Mouse (Mus musculus) ES-Bruce4 (cell line): Measurements from ENCODE around the gene Sfxn3.

ENCODE experiments used
- CTCF ChIP-seq: IDR thresholded peaks from one replicate; pipeline ENCODE4 v1.8.1; 2011; ENCODE audit warnings: low read depth, low read length
- EP300 ChIP-seq: IDR thresholded peaks from 2 replicates; pipeline ENCODE4 v1.6.1; 2011; ENCODE audit warnings: low read depth, low read length; ENCODE audit not compliant: insufficient read depth
- POLR2A ChIP-seq: IDR thresholded peaks from one replicate; pipeline ENCODE4 v1.8.1; 2011; ENCODE audit warnings: low read length; ENCODE audit not compliant: insufficient read depth

DNA sequence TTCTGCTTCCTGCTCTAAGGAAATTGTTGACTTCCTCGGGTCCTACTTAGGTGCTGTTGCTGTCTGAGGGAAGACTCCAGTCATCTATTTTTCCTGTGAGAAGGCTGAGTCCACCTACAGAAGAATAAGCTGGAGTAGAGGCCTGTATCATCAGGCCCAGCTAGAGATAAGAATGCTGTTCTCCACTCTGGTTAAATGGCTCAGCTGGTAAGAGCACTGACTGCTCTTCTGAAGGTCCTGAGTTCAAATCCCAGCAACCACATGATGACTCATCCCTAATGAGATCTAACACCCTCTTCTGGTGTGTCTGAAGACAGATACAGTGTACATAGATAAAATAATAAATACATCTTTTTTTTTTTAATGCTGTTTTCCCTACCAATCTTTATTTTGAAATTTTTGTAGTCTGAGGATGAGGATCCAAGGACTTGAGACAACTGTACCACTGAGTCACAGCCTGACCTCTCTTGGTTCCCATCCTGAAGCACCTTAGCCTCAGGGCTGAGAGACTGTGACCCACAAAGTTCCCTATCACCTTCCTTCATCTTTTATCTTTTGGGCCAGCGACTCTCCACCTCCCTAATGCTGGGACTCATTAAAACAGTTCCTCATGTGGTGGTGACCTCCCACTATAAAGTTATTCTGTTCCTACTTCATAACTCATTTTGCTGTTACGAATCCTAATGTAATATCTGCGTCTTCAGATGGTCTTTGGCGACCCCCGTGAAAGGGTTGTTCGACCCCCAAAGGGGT is 20.6 kb downstream of the Sfxn3 start:
- no peak for TF ChIP-seq EP300
- TF ChIP-seq CTCF, result no peak
- no peak for TF ChIP-seq POLR2A
